Mouse (Mus musculus): ENCODE measurements around the gene Olfr161.

DNA sequence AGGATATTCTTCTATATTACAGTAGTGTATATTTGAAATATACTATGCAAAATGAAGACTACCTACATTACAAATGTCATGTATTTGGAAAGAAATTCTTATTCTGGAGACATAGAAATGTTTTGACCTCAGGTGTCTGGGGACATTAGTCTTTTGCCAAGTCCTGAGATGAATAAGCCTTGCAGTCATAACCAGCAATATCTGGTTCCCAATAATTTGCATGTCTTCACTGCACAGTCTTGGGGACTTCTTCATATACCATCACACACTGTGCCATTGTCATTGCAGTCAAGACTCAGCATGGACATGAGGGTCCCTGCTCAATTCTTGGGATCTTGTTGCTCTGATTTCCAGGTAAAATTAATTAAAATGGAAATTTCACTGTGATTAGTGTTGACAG is 27.3 kb upstream of the Olfr161 start:
- TF ChIP-seq CTCF (IDR thresholded peaks at IDR 0.05; ENCODE audit: control insufficient read depth, insufficient read depth, low read length) (no peak), POLR2A (IDR thresholded peaks at IDR 0.05; ENCODE audit: borderline replicate concordance, control insufficient read depth, low read depth, low read length) (no peak)
